Mouse (Mus musculus) forebrain, embryonic 15.5 days (tissue): ENCODE results near the gene Myh9. TPM values are rescaled to one million over a fixed set of nuclear protein-coding genes. Genes with fewer than 3 reads are reported as not detected.
"Not testable (repeated sequence)": the region's sequence is repeated elsewhere in the genome, so short reads cannot be mapped to it uniquely, and the experiment has no call there.

Experiments
- ATAC-seq: fragments of 200-750 bp; cut with Nextera tagmentation; replicated peaks from 2 replicates; pipeline ENCODE4 v1.8.0; 2017; ENCODE audit warnings: mild to moderate bottlenecking, moderate TSS enrichment, moderate library complexity
- H3K27ac ChIP-seq: fragments of 300-500 bp; sonication (generic); replicated peaks from 2 replicates; pipeline ENCODE4 v1.5.1; 2015; ENCODE audit warnings: mild to moderate bottlenecking, inconsistent platforms
- H3K27me3 ChIP-seq: fragments of 300-500 bp; sonication (generic); 2 replicates; pipeline ENCODE4 v1.6.1; 2015; ENCODE audit warnings: inconsistent platforms
- H3K36me3 ChIP-seq: fragments of 300-500 bp; sonication (generic); 2 replicates; pipeline ENCODE4 v1.6.1; 2015; ENCODE audit warnings: mild to moderate bottlenecking, inconsistent platforms
- H3K4me1 ChIP-seq: fragments of 300-500 bp; sonication (generic); 2 replicates; pipeline ENCODE4 v1.6.1; 2015; ENCODE audit warnings: inconsistent platforms
- H3K4me2 ChIP-seq: fragments of 300-500 bp; sonication (generic); replicated peaks from 2 replicates; pipeline ENCODE4 v1.6.1; 2015; ENCODE audit warnings: mild to moderate bottlenecking, inconsistent platforms
- H3K4me3 ChIP-seq: fragments of 300-500 bp; sonication (generic); 2 replicates; pipeline ENCODE4 v1.5.1; 2015; ENCODE audit warnings: mild to moderate bottlenecking, inconsistent platforms
- H3K9ac ChIP-seq: fragments of 300-500 bp; sonication (generic); replicated peaks from 2 replicates; pipeline ENCODE4 v1.6.1; 2015; ENCODE audit warnings: mild to moderate bottlenecking, inconsistent platforms
- H3K9me3 ChIP-seq: fragments of 300-500 bp; sonication (generic); 2 replicates; pipeline ENCODE4 v1.6.1; 2016; ENCODE audit warnings: inconsistent platforms
- WGBS: fragments of 180-500 bp; shearing (Covaris S2); methylation state at CpG from one replicate; pipeline ENCODE4 v1.1.7; 2015; ENCODE audit warnings: mixed read lengths; 5-methylcytosine and 5-hydroxymethylcytosine counted together
- polyA plus RNA-seq: library from polyadenylated mRNA; unstranded; fragments of >200 nt; fragmentation: Nextera tagmentation; extraction: Ambion mirVana; gene quantifications from 2 replicates; pipeline ENCODE4 v1.2.1, GENCODE M21; 2015

The Myh9 gene
- polyA plus RNA-seq, 1 experiment from 2014 or later, result 12.3 TPM

DNA sequence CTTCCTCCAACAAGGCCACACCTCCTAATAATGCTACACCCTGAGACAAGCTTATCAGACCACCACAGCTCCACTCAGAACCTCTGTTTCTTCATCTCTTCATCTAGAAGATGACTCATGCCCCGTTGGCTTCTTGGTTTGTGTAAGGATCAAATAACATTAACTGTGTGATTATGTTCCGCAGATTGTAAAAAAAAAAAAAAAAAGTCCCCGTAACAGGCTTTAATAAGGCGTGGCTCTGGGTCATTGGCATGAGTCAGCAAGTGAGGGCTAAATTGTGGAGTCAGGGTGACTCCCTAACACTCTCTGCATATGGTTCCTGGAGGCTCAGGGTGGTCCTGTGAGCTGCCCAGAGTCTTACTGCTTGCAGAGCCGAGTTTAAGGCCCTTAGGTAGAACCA is 39.7 kb upstream of the Myh9 start:
- Histone ChIP-seq H3K36me3 (no peaks in the 10 kb centered on the region), H3K9ac (no peak overlapping the region), H3K27me3 (no peaks in the 10 kb centered on the region), H3K4me2 (no peak overlapping the region), H3K27ac (no peak overlapping the region), H3K4me1 (no peaks in the 10 kb centered on the region), H3K9me3 (no peaks in the 10 kb centered on the region), H3K4me3 (no peak overlapping the region)
- WGBS, result 73% methylated on average over 5 of the region's 5 CpGs
- no peak for ATAC-seq

- H3K9ac ChIP-seq, result no peak overlapping the region
- no peaks in the 10 kb centered on the region for H3K9me3 ChIP-seq
- H3K27ac ChIP-seq, result no peak overlapping the region
- whole genome bisulfite sequencing, result 89% methylated on average over 5 of the region's 5 CpGs
- H3K4me3 ChIP-seq, result no peak overlapping the region
- H3K36me3 ChIP-seq, result no peaks in the 10 kb centered on the region
- no peak overlapping the region for H3K4me2 ChIP-seq
- no peak for ATAC-seq
- H3K4me1 ChIP-seq, result no peaks in the 10 kb centered on the region
- no peaks in the 10 kb centered on the region for H3K27me3 ChIP-seq
Measured at GRCm38 (mm10) chr15:77880738-77881137, 38.8 kb upstream of the Myh9 start.

DNA sequence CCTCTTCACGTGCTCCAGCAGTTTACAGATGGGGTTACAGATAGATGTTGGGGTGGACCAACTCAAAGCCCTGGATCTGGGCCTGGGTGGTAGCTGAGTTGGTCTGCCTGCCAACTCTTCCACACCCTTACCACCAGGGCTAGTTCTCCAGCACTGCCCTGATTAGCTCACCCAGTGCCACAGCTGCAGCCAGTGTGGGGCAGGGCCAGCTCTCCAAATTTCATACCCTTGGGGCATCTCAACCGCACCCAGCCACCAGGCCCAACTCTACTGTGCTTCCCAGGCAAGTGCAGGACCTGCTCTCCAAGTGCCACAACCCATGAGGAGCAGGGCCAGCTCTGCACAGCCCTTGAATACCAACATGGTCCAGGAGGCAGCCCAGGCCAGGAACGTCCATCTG is 37.8 kb upstream of the Myh9 start:
- WGBS, result 84% methylated on average over 3 of the region's 3 CpGs
- H3K36me3 ChIP-seq, result no peaks in the 10 kb centered on the region
- H3K4me1 ChIP-seq, result no peaks in the 10 kb centered on the region
- no peak overlapping the region for H3K4me3 ChIP-seq
- H3K9ac ChIP-seq, result no peak overlapping the region
- H3K27ac ChIP-seq, result no peak overlapping the region
- H3K9me3 ChIP-seq, result no peaks in the 10 kb centered on the region
- H3K4me2 ChIP-seq, result no peak overlapping the region
- no peaks in the 10 kb centered on the region for H3K27me3 ChIP-seq
- no peak for ATAC-seq

DNA sequence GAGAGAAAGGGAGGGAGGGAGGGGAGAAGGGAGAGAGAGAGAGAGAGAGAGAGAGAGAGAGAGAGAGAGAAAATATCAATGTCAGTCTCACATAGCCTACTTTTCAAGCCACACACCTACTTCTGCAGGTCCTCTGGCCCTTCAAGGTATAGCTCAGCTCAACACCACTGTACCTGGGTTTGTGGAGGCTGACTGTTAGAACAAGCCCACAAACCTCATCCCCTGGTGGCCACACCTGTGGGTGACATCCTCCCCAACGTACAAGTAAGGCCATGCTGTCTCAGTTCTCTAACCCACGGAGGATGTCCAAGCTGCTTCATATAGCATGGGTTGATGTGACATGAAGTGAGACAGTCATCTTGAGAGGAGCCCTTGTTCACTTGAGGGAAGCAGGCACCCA is 35.2 kb upstream of the Myh9 start:
- no peak for ATAC-seq
- WGBS, result 65% methylated on average over 2 of the region's 2 CpGs
- Histone ChIP-seq H3K4me2 (no peak overlapping the region), H3K4me3 (no peak overlapping the region), H3K4me1 (no peaks in the 10 kb centered on the region), H3K9ac (no peak overlapping the region), H3K27ac (no peak overlapping the region), H3K27me3 (no peaks in the 10 kb centered on the region), H3K9me3 (no peaks in the 10 kb centered on the region), H3K36me3 (no peaks in the 10 kb centered on the region)

- H3K36me3 ChIP-seq, result no peaks in the 10 kb centered on the region
- H3K4me1 ChIP-seq, result no peaks in the 10 kb centered on the region
- ATAC-seq, result no peak
- H3K27ac ChIP-seq, result no peak overlapping the region
- H3K27me3 ChIP-seq, result no peaks in the 10 kb centered on the region
- H3K9me3 ChIP-seq, result no peaks in the 10 kb centered on the region
- H3K9ac ChIP-seq, result no peak overlapping the region
- no peak overlapping the region for H3K4me2 ChIP-seq
- H3K4me3 ChIP-seq, result no peak overlapping the region
- WGBS, result 81% methylated on average over 3 of the region's 3 CpGs
Measured at GRCm38 (mm10) chr15:77876716-77877115, 34.7 kb upstream of the Myh9 start.

DNA sequence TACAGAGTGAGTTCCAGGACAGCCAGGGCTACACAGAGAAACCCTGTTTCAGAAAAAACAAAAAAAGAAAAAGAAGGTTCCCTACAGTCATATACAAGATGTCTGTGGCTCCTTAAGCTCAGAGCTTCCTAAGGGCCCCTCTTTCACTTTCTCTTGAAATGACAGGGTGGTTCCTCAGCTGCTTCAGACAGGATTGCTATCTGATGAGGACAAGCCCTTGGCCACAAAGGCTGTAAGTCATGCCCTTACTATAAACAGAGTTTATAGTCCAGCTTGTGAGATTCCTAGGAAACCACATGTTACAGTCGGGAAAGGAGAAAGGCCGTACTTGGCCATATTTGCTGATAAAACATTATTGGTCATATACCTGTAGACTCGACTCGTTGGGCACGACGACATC is 34.0 kb upstream of the Myh9 start:
- Histone ChIP-seq H3K9me3 (no peaks in the 10 kb centered on the region), H3K27me3 (no peaks in the 10 kb centered on the region), H3K4me3 (no peak overlapping the region), H3K4me2 (no peak overlapping the region), H3K9ac (no peak overlapping the region), H3K4me1 (no peaks in the 10 kb centered on the region), H3K36me3 (no peaks in the 10 kb centered on the region), H3K27ac (no peak overlapping the region)
- no peak for ATAC-seq
- WGBS, result 97% methylated on average over 6 of the region's 6 CpGs

DNA sequence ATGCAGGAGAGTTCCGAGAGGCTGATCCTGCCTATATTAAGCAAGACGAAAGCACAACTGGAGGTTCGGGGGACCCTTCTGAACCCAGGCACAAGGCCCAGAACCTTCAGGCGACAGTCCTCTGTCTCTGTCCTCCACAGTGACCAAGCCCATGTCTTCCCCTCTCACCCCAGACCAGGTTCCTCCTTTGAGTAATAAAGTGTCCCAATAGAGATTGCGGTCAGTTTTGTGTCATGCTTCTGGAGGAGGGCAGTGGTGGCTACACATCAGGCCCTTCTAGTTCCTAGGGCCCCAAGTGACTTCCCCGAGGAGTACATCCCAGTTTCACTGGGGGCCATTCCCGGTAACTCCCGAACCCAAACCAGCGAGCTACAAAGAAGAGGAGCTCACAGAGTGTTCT is 32.8 kb upstream of the Myh9 start:
- no peaks in the 10 kb centered on the region for H3K27me3 ChIP-seq
- H3K27ac ChIP-seq, result no peak overlapping the region
- H3K4me1 ChIP-seq, result no peaks in the 10 kb centered on the region
- H3K36me3 ChIP-seq, result no peaks in the 10 kb centered on the region
- no peak overlapping the region for H3K4me3 ChIP-seq
- no peak for ATAC-seq
- WGBS, result 93% methylated on average over 9 of the region's 9 CpGs
- no peak overlapping the region for H3K4me2 ChIP-seq
- H3K9ac ChIP-seq, result no peak overlapping the region
- H3K9me3 ChIP-seq, result no peaks in the 10 kb centered on the region

DNA sequence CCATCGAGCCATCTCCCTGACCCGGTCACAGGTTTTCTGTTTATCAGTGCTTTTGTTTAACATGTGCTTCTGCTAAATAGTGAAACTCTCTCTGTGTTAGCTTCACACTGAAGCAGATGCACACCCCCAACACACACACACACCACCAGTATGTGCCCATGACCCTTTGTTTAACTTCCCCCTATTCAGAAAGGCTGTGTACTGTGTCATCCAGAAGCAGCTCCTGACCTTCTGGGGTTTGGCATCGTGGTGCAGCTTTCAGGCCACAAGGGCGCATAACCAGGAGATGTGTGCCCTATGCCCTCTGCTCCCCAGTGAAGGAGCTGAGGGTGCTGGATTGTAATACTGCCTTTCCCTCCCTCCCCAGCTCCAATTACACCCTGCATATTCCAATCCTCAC is 32.3 kb upstream of the Myh9 start:
- no peaks in the 10 kb centered on the region for H3K9me3 ChIP-seq
- H3K9ac ChIP-seq, result no peak overlapping the region
- no peak overlapping the region for H3K4me3 ChIP-seq
- no peaks in the 10 kb centered on the region for H3K36me3 ChIP-seq
- H3K4me2 ChIP-seq, result no peak overlapping the region
- no peaks in the 10 kb centered on the region for H3K27me3 ChIP-seq
- no peak for ATAC-seq
- H3K4me1 ChIP-seq, result no peaks in the 10 kb centered on the region
- WGBS, result 80% methylated on average over 4 of the region's 4 CpGs
- no peak overlapping the region for H3K27ac ChIP-seq

GRCm38 (mm10) chr15:77873564-77873963 is 31.6 kb upstream of the Myh9 start:
- H3K27ac ChIP-seq, result no peak overlapping the region
- H3K4me2 ChIP-seq, result no peak overlapping the region
- no peaks in the 10 kb centered on the region for H3K27me3 ChIP-seq
- no peaks in the 10 kb centered on the region for H3K36me3 ChIP-seq
- no peak overlapping the region for H3K4me3 ChIP-seq
- ATAC-seq, result no peak
- no peaks in the 10 kb centered on the region for H3K9me3 ChIP-seq
- H3K9ac ChIP-seq, result no peak overlapping the region
- H3K4me1 ChIP-seq, result no peaks in the 10 kb centered on the region
- 80% methylated on average over 2 of the region's 2 CpGs for WGBS

DNA sequence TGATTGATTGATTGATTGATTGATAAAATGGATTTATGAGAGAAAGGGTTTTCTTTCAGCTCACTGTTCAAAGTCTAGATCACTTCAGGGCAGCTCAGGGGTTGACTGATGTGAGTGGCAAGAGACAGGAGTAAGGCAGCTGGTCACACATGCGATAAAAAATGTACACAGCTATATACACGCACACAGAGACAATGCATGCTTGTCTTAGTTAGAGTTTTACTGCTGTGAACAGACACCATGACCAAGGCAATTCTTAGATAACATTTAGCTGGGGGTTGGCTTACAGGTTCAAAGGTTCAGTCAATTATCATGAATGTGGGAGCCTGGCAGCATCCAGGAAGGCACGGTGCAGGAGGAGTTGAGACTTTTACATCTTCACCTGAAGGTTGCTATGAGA is 31.0 kb upstream of the Myh9 start:
- no peaks in the 10 kb centered on the region for H3K36me3 ChIP-seq
- H3K4me1 ChIP-seq, result no peaks in the 10 kb centered on the region
- H3K9ac ChIP-seq, result no peak overlapping the region
- no peaks in the 10 kb centered on the region for H3K9me3 ChIP-seq
- no peak overlapping the region for H3K27ac ChIP-seq
- no peaks in the 10 kb centered on the region for H3K27me3 ChIP-seq
- ATAC-seq, result no peak
- WGBS, result 95% methylated on average over 3 of the region's 3 CpGs
- no peak overlapping the region for H3K4me2 ChIP-seq
- H3K4me3 ChIP-seq, result no peak overlapping the region

GRCm38 (mm10) chr15:77868340-77868739 is 26.4 kb upstream of the Myh9 start:
- H3K4me1 ChIP-seq, result 0 out of 2 replicates have a peak, but pooled peaks cover 5% of the 10 kb centered on the region
- H3K36me3 ChIP-seq, result no peaks in the 10 kb centered on the region
- H3K9ac ChIP-seq, result no peak overlapping the region
- H3K4me3 ChIP-seq, result no peak overlapping the region
- H3K27ac ChIP-seq, result no peak overlapping the region
- 91% methylated on average over 5 of the region's 5 CpGs for WGBS
- no peaks in the 10 kb centered on the region for H3K9me3 ChIP-seq
- H3K4me2 ChIP-seq, result no peak overlapping the region
- no peak for ATAC-seq
- no peaks in the 10 kb centered on the region for H3K27me3 ChIP-seq

DNA sequence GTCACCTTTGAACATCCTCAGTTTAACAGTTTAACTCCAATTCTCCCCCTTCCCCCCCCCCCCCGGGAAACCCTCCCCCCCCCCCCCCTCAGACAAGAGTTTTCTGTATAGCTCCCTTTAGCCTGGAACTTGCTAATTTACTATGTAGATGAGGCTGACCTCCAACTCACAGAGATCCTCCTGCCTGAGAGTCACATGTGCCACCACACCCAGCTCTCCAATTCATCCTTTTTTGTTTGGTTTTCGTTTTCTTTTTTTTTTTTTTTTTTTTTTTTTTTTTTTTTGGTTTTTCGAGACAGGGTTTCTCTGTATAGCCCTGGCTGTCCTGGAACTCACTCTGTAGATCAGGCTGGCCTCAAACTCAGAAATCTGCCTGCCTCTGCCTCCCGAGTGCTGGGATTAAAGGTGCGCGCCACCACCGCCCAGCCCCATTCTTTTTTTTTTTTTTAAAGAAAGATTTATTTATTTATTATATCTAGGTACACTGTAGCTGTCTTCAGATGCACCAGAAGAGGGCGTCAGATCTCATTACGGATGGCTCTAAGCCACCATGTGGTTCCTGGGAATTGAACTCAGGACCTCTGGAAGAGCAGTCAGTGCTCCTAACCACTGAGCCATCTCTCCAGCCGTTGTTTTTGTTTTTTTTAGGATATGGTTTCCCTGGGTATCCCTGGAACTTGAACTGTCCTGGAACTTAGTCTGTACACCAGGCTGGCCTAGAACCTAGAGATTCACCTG is 25.4 kb upstream of the Myh9 start:
- H3K9ac ChIP-seq, H3K9me3 ChIP-seq, H3K4me3 ChIP-seq, H3K36me3 ChIP-seq, H3K27ac ChIP-seq, ATAC-seq, H3K4me1 ChIP-seq, H3K4me2 ChIP-seq, H3K27me3 ChIP-seq: not testable (repeated sequence)
- WGBS, result 92% methylated on average over 7 of the region's 10 CpGs

GRCm38 (mm10) chr15:77866583-77867220 is 24.7 kb upstream of the Myh9 start:
- Histone ChIP-seq H3K9ac (no peak overlapping the region), H3K9me3 (no peaks in the 10 kb centered on the region), H3K27me3 (no peaks in the 10 kb centered on the region), H3K36me3 (no peaks in the 10 kb centered on the region), H3K4me3 (no peak overlapping the region), H3K27ac (no peak overlapping the region), H3K4me1 (0 out of 2 replicates have a peak, but pooled peaks cover 5% of the 10 kb centered on the region), H3K4me2 (no peak overlapping the region)
- WGBS, result 39% methylated on average over 11 of the region's 11 CpGs
- ATAC-seq, result no peak
